Mouse (Mus musculus): ENCODE results near the gene Gtf2a1l. TPM values are rescaled to one million over a fixed set of nuclear protein-coding genes. Genes with fewer than 3 reads are reported as not detected.

Gtf2a1l gene
- polyA plus RNA-seq, 1 experiment from 2014 or later, result 0.12 TPM

DNA sequence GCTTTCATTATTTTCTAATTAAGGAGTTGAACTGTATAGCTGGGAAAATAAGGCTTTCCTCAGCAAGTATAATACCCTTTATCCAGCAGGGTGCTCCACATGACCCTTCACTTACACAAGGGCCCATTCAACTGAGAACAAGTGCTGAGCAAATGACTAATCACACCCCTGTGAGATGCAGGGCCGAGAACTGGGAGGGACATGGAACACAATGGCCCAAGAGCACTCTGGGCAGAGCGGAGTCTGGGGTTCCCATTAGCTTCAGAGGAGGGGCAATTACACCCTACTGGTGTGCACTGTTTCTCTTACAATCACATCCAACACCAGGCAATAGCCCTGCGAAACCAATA, 95.7 kb downstream of the Gtf2a1l start:
- WGBS, result 59% methylated on average over 3 of the region's 3 CpGs
- no peaks in the 10 kb centered on the region for H3K9me3 ChIP-seq (ENCODE audit: control insufficient read depth, low read length)
- no peak for DNase-seq (ENCODE audit: low spot score)
- no peaks in the 10 kb centered on the region for H3K4me1 ChIP-seq (ENCODE audit: control insufficient read depth, insufficient read depth, low read length)
- no peak overlapping the region for H3K4me3 ChIP-seq (ENCODE audit: low read depth, low read length)
- no peak overlapping the region for H3K27ac ChIP-seq (replicated peaks; ENCODE audit: low read depth, low read length)
- no peaks in the 10 kb centered on the region for H3K36me3 ChIP-seq (ENCODE audit: control insufficient read depth, insufficient read depth, low read length)
- no peaks in the 10 kb centered on the region for H3K27me3 ChIP-seq (ENCODE audit: control insufficient read depth, insufficient read depth, low read length)
- peak; percentile 73 for ATAC-seq (ENCODE audit: insufficient number of reproducible peaks, low FRiP score, low TSS enrichment, low read depth)
- no peak overlapping the region for H3K4me2 ChIP-seq (ENCODE audit: low read depth, severe bottlenecking)
- no peak overlapping the region for H3K9ac ChIP-seq (ENCODE audit: low read length)

Other genes starting within 250 kb of the Gtf2a1l start
- gene Foxn2, start 227.9 kb upstream of the Gtf2a1l start, polyA plus RNA-seq (2014; fragmentation: Nextera tagmentation; extraction: Ambion mirVana), result 8.5 and 9.8 TPM in 2 replicates
- 22.6 and 24.1 TPM in 2 replicates for gene Ppp1r21, start 138.5 kb upstream of the Gtf2a1l start, polyA plus RNA-seq (2014; fragmentation: Nextera tagmentation; extraction: Ambion mirVana)
- 5.2 and 6.9 TPM in 2 replicates for gene Ston1, start 71.0 kb upstream of the Gtf2a1l start, polyA plus RNA-seq (2014; fragmentation: Nextera tagmentation; extraction: Ambion mirVana)
- gene Lhcgr, start 123.3 kb downstream of the Gtf2a1l start, polyA plus RNA-seq (2014; fragmentation: Nextera tagmentation; extraction: Ambion mirVana), result 0.10 and 0.48 TPM in 2 replicates